Mouse (Mus musculus) stomach, embryonic 14.5 days (tissue): ENCODE measurements around the gene Braf. TPM values are rescaled to one million over a fixed set of nuclear protein-coding genes. Genes with fewer than 3 reads are reported as not detected.

ENCODE experiments used
- ATAC-seq: fragments of 200-750 bp; cut with Nextera tagmentation; 2 replicates; pipeline ENCODE4 v1.8.0; 2017; ENCODE audit warnings: low read depth, moderate TSS enrichment; ENCODE audit not compliant: insufficient number of reproducible peaks, insufficient read depth, low FRiP score
- H3K27ac ChIP-seq: fragments of 300-500 bp; sonication (generic); 2 replicates; pipeline ENCODE4 v1.5.1; 2014; ENCODE audit warnings: mild to moderate bottlenecking, low read length, moderate library complexity, mixed read lengths
- H3K27me3 ChIP-seq: fragments of 300-500 bp; sonication (generic); 2 replicates; pipeline ENCODE4 v1.6.1; 2014; ENCODE audit warnings: low read length, control low read depth, mixed read lengths; ENCODE audit not compliant: control insufficient read depth, insufficient read depth
- H3K36me3 ChIP-seq: fragments of 300-500 bp; sonication (generic); 2 replicates; pipeline ENCODE4 v1.6.1; 2014; ENCODE audit warnings: mild to moderate bottlenecking, control low read depth, low read length, moderate library complexity, mixed read lengths; ENCODE audit not compliant: control insufficient read depth, insufficient read depth
- H3K4me1 ChIP-seq: fragments of 300-500 bp; sonication (generic); 2 replicates; pipeline ENCODE4 v1.6.1; 2014; ENCODE audit warnings: low read length, control low read depth, mixed read lengths; ENCODE audit not compliant: control insufficient read depth, insufficient read depth
- H3K4me2 ChIP-seq: fragments of 300-500 bp; sonication (generic); replicated peaks from 2 replicates; pipeline ENCODE4 v1.6.1; 2014; ENCODE audit warnings: low read depth, low read length, control low read depth
- H3K4me3 ChIP-seq: fragments of 300-500 bp; sonication (generic); 2 replicates; pipeline ENCODE4 v1.5.1; 2014; ENCODE audit warnings: low read depth, low read length, control low read depth
- H3K9ac ChIP-seq: fragments of 300-500 bp; sonication (generic); replicated peaks from 2 replicates; pipeline ENCODE4 v1.6.1; 2014; ENCODE audit warnings: low read depth, mild to moderate bottlenecking, control low read depth, low read length, moderate library complexity, mixed read lengths
- H3K9me3 ChIP-seq: fragments of 300-500 bp; sonication (generic); 2 replicates; pipeline ENCODE4 v1.6.1; 2016; ENCODE audit warnings: low read depth, low read length, control low read depth; ENCODE audit not compliant: control insufficient read depth
- WGBS: fragments of 180-500 bp; shearing (Covaris S2); extraction: QIAGEN DNeasy Blood & Tissue Kit; methylation state at CpG from one replicate; pipeline ENCODE4 v1.1.7; 2014; 5-methylcytosine and 5-hydroxymethylcytosine counted together
- polyA plus RNA-seq: library from polyadenylated mRNA; unstranded; fragments of >200 nt; fragmentation: Nextera tagmentation; extraction: Ambion mirVana; gene quantifications from 2 replicates; pipeline ENCODE4 v1.2.1, GENCODE M21; 2014

Gene Braf
- polyA plus RNA-seq, 1 experiment from 2014 or later, result 19.8 TPM

DNA sequence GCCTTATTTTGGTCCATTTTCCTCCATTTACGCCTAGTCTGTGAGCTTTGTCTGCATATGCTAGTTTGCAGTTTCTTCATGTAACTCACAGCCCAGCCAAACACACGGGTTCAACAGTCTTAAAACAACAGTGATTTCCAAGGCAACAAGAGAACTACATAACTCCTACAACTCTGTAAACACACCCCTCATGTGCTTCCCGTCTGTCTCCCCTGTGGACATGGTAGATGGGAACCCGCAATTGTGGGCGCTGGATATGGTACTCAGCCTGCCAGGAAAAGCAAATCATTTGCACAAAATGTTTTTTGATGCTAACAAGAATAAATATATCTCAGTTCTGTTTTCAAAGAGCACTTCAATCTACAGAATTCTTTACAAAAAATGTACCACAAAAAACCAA, 120.7 kb downstream of the Braf start:
- no peaks in the 10 kb centered on the region for H3K9me3 ChIP-seq
- WGBS, result 76% methylated on average over 5 of the region's 5 CpGs
- H3K4me2 ChIP-seq, result no peak overlapping the region
- H3K9ac ChIP-seq, result no peak overlapping the region
- no peak for ATAC-seq
- H3K27ac ChIP-seq, result no peak overlapping the region
- H3K27me3 ChIP-seq, result no peaks in the 10 kb centered on the region
- H3K36me3 ChIP-seq, result peaks cover 5% of the 10 kb centered on the region; the same call in 1 of the 2 replicates
- H3K4me3 ChIP-seq, result no peak overlapping the region
- H3K4me1 ChIP-seq, result no peaks in the 10 kb centered on the region

- H3K4me1 ChIP-seq, result no peaks in the 10 kb centered on the region
- WGBS, result 82% methylated on average over 3 of the region's 3 CpGs
- no peak for ATAC-seq
Measured at GRCm38 (mm10) chr6:39601828-39602227, 123.4 kb downstream of the Braf start.

GRCm38 (mm10) chr6:39600851-39601250, 124.4 kb downstream of the Braf start:
- ATAC-seq, result no peak
- no peaks in the 10 kb centered on the region for H3K4me1 ChIP-seq
- H3K27ac ChIP-seq, result no peak overlapping the region
- H3K36me3 ChIP-seq, result peaks cover 17% of the 10 kb centered on the region; the same call in 1 of the 2 replicates
- WGBS, result 90% methylated on average over 3 of the region's 3 CpGs
- no peak overlapping the region for H3K4me2 ChIP-seq
- no peaks in the 10 kb centered on the region for H3K27me3 ChIP-seq
- no peak overlapping the region for H3K9ac ChIP-seq
- no peaks in the 10 kb centered on the region for H3K9me3 ChIP-seq
- no peak overlapping the region for H3K4me3 ChIP-seq

More at GRCm38 (mm10) chr6:39601828-39602227, 123.4 kb downstream of the Braf start:
- Histone ChIP-seq H3K4me2 (no peak overlapping the region), H3K27ac (no peak overlapping the region), H3K4me3 (no peak overlapping the region), H3K36me3 (peaks cover 17% of the 10 kb centered on the region; the same call in 1 of the 2 replicates), H3K9ac (no peak overlapping the region), H3K9me3 (no peaks in the 10 kb centered on the region), H3K27me3 (no peaks in the 10 kb centered on the region)

DNA sequence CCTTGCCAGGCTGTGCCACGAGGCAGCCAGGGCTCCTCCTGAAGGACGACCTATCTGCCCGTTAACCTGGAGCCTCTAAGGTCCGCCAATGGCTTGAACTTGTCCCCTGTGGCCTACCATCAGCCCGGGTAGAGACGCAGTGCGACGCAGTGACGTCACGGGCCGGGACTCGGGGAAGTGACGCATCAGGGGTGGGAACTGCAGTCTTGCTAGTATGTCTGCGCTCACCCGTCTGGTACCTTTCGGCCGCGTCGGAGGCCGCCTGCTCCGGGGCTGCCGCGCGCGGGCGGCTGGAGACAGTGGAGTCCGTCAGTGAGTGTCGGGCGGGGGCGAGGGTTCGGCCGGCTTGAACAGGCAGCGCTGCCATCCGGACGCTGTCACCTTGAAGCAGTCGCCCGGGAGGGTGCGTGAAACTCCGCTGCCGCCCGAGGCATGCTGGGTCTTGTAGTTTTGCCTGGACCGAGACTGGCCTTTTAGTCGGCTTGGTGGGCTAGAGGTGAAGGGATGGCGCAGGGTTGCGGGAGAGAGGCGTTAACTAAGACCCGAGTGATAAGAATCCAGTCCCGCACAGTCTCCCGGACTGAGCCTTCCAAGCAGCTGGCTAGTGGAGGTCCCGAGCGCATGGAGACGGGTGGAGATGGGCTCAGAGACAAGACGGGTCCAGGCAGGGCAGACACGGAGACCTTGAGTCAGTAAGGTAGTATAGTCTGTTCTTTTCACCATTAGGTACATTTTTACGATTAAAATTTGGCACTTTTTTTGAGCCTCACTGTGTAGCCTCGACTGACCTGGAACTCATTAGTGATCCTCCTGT, 132.7 kb downstream of the Braf start, which contains the start of gene Ndufb2:
Gene Ndufb2, plus strand, starts transcription at position 174 of the 814 bp plus-strand sequence.
- under 1% methylated on average over 56 of the region's 56 CpGs for WGBS
- ATAC-seq, result peak; percentile 98
- no peaks in the 10 kb centered on the region for H3K4me1 ChIP-seq
- peak within 1 kb of the TSS; percentile 92 for H3K27ac ChIP-seq
- peak within 1 kb of the TSS; percentile 83 for H3K4me3 ChIP-seq
- H3K9ac ChIP-seq, result peak within 1 kb of the TSS; percentile 71
- H3K27me3 ChIP-seq, result no peaks in the 10 kb centered on the region
- peaks cover 8% of the 10 kb centered on the region; the same call in 1 of the 2 replicates for H3K36me3 ChIP-seq
- peak within 1 kb of the TSS; percentile 62 for H3K4me2 ChIP-seq
- no peaks in the 10 kb centered on the region for H3K9me3 ChIP-seq

DNA sequence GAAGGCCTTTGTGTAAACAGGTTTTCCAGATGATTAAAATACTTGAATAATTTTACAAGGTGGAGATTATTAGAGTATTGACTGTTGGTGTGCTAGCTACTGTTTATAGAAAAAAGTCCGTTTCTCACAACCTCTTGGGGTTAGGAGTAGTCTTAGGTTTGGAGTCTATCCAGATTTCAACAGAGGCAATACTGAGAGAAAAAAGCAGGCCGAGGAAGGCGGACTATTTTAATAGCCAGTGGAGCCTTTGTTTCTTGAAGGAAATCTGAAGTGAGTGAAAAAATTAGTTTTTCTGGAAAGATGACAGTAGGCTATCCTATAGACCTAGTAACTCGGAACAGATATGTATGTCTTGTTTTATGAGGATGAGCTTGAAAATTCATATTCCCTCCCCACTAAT, 133.8 kb downstream of the Braf start:
- no peak overlapping the region for H3K27ac ChIP-seq
- peaks cover 13% of the 10 kb centered on the region; the same call in 1 of the 2 replicates for H3K36me3 ChIP-seq
- ATAC-seq, result no peak
- H3K9me3 ChIP-seq, result no peaks in the 10 kb centered on the region
- 95% methylated on average over 4 of the region's 4 CpGs for WGBS
- H3K4me1 ChIP-seq, result no peaks in the 10 kb centered on the region
- H3K4me3 ChIP-seq, result no peak overlapping the region
- no peaks in the 10 kb centered on the region for H3K27me3 ChIP-seq
- no peak overlapping the region for H3K9ac ChIP-seq
- peak overlapping the region; percentile 62; the same call in 1 of the 2 replicates for H3K4me2 ChIP-seq

- no peaks in the 10 kb centered on the region for H3K27me3 ChIP-seq
- H3K4me3 ChIP-seq, result no peak within 1 kb of the TSS
- no peak within 1 kb of the TSS for H3K9ac ChIP-seq
- H3K27ac ChIP-seq, result no peak within 1 kb of the TSS
- H3K36me3 ChIP-seq, result peaks cover 28% of the 10 kb centered on the region; the same call in 1 of the 2 replicates
- ATAC-seq, result no peak
- 89% methylated on average over 6 of the region's 6 CpGs for WGBS
- H3K4me2 ChIP-seq, result no peak within 1 kb of the TSS
- H3K9me3 ChIP-seq, result no peaks in the 10 kb centered on the region
- H3K4me1 ChIP-seq, result no peaks in the 10 kb centered on the region
Measured at GRCm38 (mm10) chr6:39585517-39585916, 139.7 kb downstream of the Braf start, which contains the start of gene Gm42420. Gene Gm42420 (plus strand): TSS chr6:39585753.

DNA sequence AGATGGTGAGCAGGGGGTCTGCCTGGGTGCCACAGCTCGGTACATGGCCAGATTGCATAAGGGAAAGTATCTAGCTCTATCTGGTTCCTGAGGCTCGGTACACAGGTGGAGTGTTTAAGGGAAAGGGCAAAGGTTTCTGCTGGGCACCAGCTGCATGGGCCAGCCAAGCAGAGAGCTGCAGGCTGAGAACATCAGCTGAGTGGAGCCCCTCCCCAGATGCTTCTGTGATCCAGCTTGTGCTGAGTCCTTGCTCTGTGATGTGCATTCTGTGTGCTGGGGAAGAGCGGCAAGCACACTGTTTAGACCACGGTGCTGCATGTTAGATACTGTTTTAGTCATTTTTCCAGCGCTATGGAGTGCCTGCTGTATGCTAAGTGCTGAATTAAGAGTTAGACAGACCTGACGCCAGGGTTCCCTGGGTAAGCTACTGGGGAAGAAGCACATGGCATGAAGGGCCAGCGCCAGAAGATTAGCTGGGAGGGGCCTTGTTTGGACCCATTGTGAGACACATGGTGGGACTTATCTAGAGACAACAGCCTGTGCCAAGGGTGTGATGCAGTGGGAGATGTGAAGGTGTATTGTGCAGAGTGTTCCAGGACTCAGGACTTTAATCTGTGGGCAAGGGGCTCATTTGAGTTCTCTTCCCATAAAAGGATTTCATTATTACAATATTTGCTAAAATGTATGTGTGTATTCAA, 144.0 kb downstream of the Braf start:
- peaks cover 27% of the 10 kb centered on the region; the same call in 1 of the 2 replicates for H3K36me3 ChIP-seq
- H3K9ac ChIP-seq, result no peak overlapping the region
- no peak overlapping the region for H3K4me3 ChIP-seq
- peak; percentile 23; the same call in 1 of the 2 replicates for ATAC-seq
- H3K27me3 ChIP-seq, result no peaks in the 10 kb centered on the region
- H3K4me1 ChIP-seq, result no peaks in the 10 kb centered on the region
- H3K27ac ChIP-seq, result no peak overlapping the region
- H3K4me2 ChIP-seq, result no peak overlapping the region
- H3K9me3 ChIP-seq, result no peaks in the 10 kb centered on the region
- 83% methylated on average over 7 of the region's 7 CpGs for WGBS

DNA sequence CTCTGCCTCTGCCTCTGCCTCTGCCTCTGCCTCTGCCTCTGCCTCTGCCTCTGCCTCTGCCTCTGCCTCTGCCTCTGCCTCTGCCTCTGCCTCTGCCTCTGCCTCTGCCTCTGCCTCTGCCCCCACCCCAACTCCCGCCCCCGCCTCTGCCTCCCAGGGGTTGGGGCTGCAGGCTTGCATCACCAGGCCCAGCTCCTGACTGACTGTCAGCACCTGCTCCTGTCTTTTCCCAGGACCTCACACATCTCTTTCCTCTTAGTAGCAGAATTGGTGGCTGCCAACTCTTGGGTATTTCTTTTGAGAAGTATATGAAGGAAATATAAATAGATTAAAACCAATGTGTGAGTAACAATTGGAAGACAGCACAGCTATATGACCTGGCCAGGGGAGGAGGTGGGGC, 144.7 kb downstream of the Braf start:
- Histone ChIP-seq H3K36me3 (peaks cover 27% of the 10 kb centered on the region; the same call in 1 of the 2 replicates), H3K4me1 (no peaks in the 10 kb centered on the region)
- no peak for ATAC-seq

More for the DNA sequence above, 144.7 kb downstream of the Braf start:
- Histone ChIP-seq H3K9me3 (no peaks in the 10 kb centered on the region), H3K4me2 (no peak overlapping the region), H3K27ac (no peak overlapping the region), H3K4me3 (no peak overlapping the region), H3K9ac (no peak overlapping the region), H3K27me3 (no peaks in the 10 kb centered on the region)
- WGBS, result 85% methylated on average over 2 of the region's 2 CpGs
